Mouse (Mus musculus): ENCODE measurements around the gene Zbtb20.
"Not testable (repeated sequence)": the region's sequence is repeated elsewhere in the genome, so short reads cannot be mapped to it uniquely, and the experiment has no call there.

Zbtb20 gene

GRCm38 (mm10) chr16:42910016-42910415, 34.3 kb downstream of the Zbtb20 start:
- DNase-seq (ENCODE audit: low spot score in 2 of 2): no peak

GRCm38 (mm10) chr16:42910716-42911115, 35.0 kb downstream of the Zbtb20 start:
- DNase-seq (ENCODE audit: low spot score in 2 of 2): no peak

GRCm38 (mm10) chr16:42911326-42911725, 35.6 kb downstream of the Zbtb20 start:
- DNase-seq (ENCODE audit: low spot score in 2 of 2): no peak

GRCm38 (mm10) chr16:42911815-42912214, 36.1 kb downstream of the Zbtb20 start:
- no peak for DNase-seq (ENCODE audit: low spot score in 2 of 2)

GRCm38 (mm10) chr16:42913291-42913690, 37.6 kb downstream of the Zbtb20 start:
- DNase-seq (ENCODE audit: low spot score in 2 of 2): no peak

GRCm38 (mm10) chr16:42914457-42915085, 38.9 kb downstream of the Zbtb20 start:
- DNase-seq (ENCODE audit: low spot score in 2 of 2): peak in 1 of 2 experiments; percentile 56

- no peak for DNase-seq (ENCODE audit: low spot score in 2 of 2)
Observed at GRCm38 (mm10) chr16:42919992-42920760, 44.5 kb downstream of the Zbtb20 start.

- no peak for DNase-seq (ENCODE audit: low spot score in 2 of 2)
Observed at GRCm38 (mm10) chr16:42921436-42921835, 45.8 kb downstream of the Zbtb20 start.

GRCm38 (mm10) chr16:42938211-42938610, 62.5 kb downstream of the Zbtb20 start:
- no peak for DNase-seq (ENCODE audit: low spot score in 2 of 2)

- DNase-seq (ENCODE audit: low spot score in 2 of 2): peak in 1 of 2 experiments; percentile 11
Observed at GRCm38 (mm10) chr16:42947016-42947415, 71.3 kb downstream of the Zbtb20 start.

- DNase-seq (ENCODE audit: low spot score in 2 of 2): not testable (repeated sequence)
Observed at GRCm38 (mm10) chr16:42955401-42955800, 79.7 kb downstream of the Zbtb20 start.

- DNase-seq (ENCODE audit: low spot score in 2 of 2): no peak
Observed at GRCm38 (mm10) chr16:42972872-42973271, 97.2 kb downstream of the Zbtb20 start.

GRCm38 (mm10) chr16:42998896-42999295, 123.2 kb downstream of the Zbtb20 start:
- no peak for DNase-seq (ENCODE audit: low spot score in 2 of 2)

- DNase-seq (ENCODE audit: low spot score in 2 of 2): no peak
Observed at GRCm38 (mm10) chr16:43026351-43026750, 150.7 kb downstream of the Zbtb20 start.

- DNase-seq (ENCODE audit: low spot score in 2 of 2): no peak
Observed at GRCm38 (mm10) chr16:43029243-43029642, 153.6 kb downstream of the Zbtb20 start.

GRCm38 (mm10) chr16:43035709-43036108, 160.0 kb downstream of the Zbtb20 start:
- no peak for DNase-seq (ENCODE audit: low spot score in 2 of 2)

- no peak for DNase-seq (ENCODE audit: low spot score in 2 of 2)
Observed at GRCm38 (mm10) chr16:43036510-43036909, 160.8 kb downstream of the Zbtb20 start.

GRCm38 (mm10) chr16:43037320-43037719, 161.6 kb downstream of the Zbtb20 start:
- DNase-seq (ENCODE audit: low spot score in 2 of 2): no peak

- DNase-seq (ENCODE audit: low spot score in 2 of 2): no peak
Observed at GRCm38 (mm10) chr16:43045611-43046010, 169.9 kb downstream of the Zbtb20 start.

- DNase-seq (ENCODE audit: low spot score in 2 of 2): no peak
Observed at GRCm38 (mm10) chr16:43046686-43047085, 171.0 kb downstream of the Zbtb20 start.

- DNase-seq (ENCODE audit: low spot score in 2 of 2): no peak
Observed at GRCm38 (mm10) chr16:43069666-43070295, 194.1 kb downstream of the Zbtb20 start.

GRCm38 (mm10) chr16:43071875-43072274, 196.2 kb downstream of the Zbtb20 start:
- no peak for DNase-seq (ENCODE audit: low spot score in 2 of 2)
